Mouse (Mus musculus) heart, postnatal 0 days (tissue): ENCODE results near the gene Glcci1.
"Not testable (repeated sequence)": the region's sequence is repeated elsewhere in the genome, so short reads cannot be mapped to it uniquely, and the experiment has no call there.

Experiments
- CTCF ChIP-seq: IDR thresholded peaks from 2 replicates; pipeline ENCODE4 v1.5.1; 2016; ENCODE audit warnings: antibody characterized with exemption, control low read depth, low read depth
- EP300 ChIP-seq: IDR thresholded peaks from 2 replicates; pipeline ENCODE4 v1.6.1; 2016; ENCODE audit warnings: antibody characterized with exemption, low read depth

GRCm38 (mm10) chr6:8541531-8541930 is 32.1 kb downstream of the Glcci1 start:
- TF ChIP-seq CTCF, EP300: not testable (repeated sequence)
